Mouse (Mus musculus) MEL (cell line): Measurements from ENCODE around the gene Tmem100. TPM values are rescaled to one million over a fixed set of nuclear protein-coding genes. Genes with fewer than 3 reads are reported as not detected.

Experiments used
- DNase-seq: peaks from one replicate; pipeline ENCODE4 v3.0.0; 2011; ENCODE audit warnings: low read depth, low spot score
- H3K27ac ChIP-seq: 2 replicates; pipeline ENCODE4 v1.5.1; 2012; ENCODE audit warnings: low read depth, mild to moderate bottlenecking, control low read depth, low read length, moderate library complexity; ENCODE audit not compliant: control insufficient read depth
- H3K27me3 ChIP-seq, 2 experiments: fragments of 150-350 bp in 1 of 2; sonication (generic) in 1 of 2; 2 replicates each; pipeline ENCODE4 v1.6.1; 2012; ENCODE audit warnings: low read length in 2 of 2, mild to moderate bottlenecking in 2 of 2, improper control_type of control experiment in 1 of 2, moderate library complexity in 1 of 2; ENCODE audit not compliant: insufficient read depth in 2 of 2, control insufficient read depth in 1 of 2
- H3K36me3 ChIP-seq, 2 experiments: 2 replicates each; pipeline ENCODE4 v1.6.1; 2012 to 2014; ENCODE audit warnings: low read length in 2 of 2, improper control_type of control experiment in 1 of 2, inconsistent platforms in 1 of 2, mild to moderate bottlenecking in 1 of 2; ENCODE audit not compliant: insufficient read depth in 2 of 2, control insufficient read depth in 1 of 2
- H3K4me1 ChIP-seq, 2 experiments: fragments of 150-350 bp in 1 of 2; sonication (generic) in 1 of 2; 2 replicates each; pipeline ENCODE4 v1.6.1; 2012; ENCODE audit warnings: low read length in 2 of 2, improper control_type of control experiment in 1 of 2, mild to moderate bottlenecking in 1 of 2; ENCODE audit not compliant: insufficient read depth in 2 of 2, control insufficient read depth in 1 of 2
- H3K4me3 ChIP-seq, 2 experiments: fragments of 150-350 bp in 1 of 2; sonication (generic) in 1 of 2; 2 replicates each; pipeline ENCODE4 v1.5.1; 2012; ENCODE audit warnings: low read depth in 2 of 2, low read length in 2 of 2, mild to moderate bottlenecking in 2 of 2, moderate library complexity in 2 of 2, control low read depth in 1 of 2, improper control_type of control experiment in 1 of 2; ENCODE audit not compliant: control insufficient read depth in 1 of 2, insufficient read depth in 1 of 2
- H3K79me2 ChIP-seq: 2 replicates; pipeline ENCODE4 v1.6.1; 2012; ENCODE audit warnings: mild to moderate bottlenecking, low read length, moderate library complexity; ENCODE audit not compliant: control insufficient read depth, poor library complexity, insufficient read depth
- H3K9ac ChIP-seq: 2 replicates; pipeline ENCODE4 v1.6.1; 2012; ENCODE audit warnings: low read depth, mild to moderate bottlenecking, control low read depth, low read length, moderate library complexity; ENCODE audit not compliant: control insufficient read depth, poor library complexity, severe bottlenecking
- H3K9me3 ChIP-seq: fragments of 150-350 bp; sonication (generic); replicated peaks from 2 replicates; pipeline ENCODE4 v1.6.1; 2012; ENCODE audit warnings: mild to moderate bottlenecking, low read length, improper control_type of control experiment, moderate library complexity; ENCODE audit not compliant: insufficient read depth
- BHLHE40 ChIP-seq: IDR thresholded peaks from 2 replicates; pipeline ENCODE4 v1.6.1; 2012; ENCODE audit warnings: low read depth, mild to moderate bottlenecking, inconsistent platforms, low read length, improper control_type of control experiment, borderline replicate concordance
- EP300 ChIP-seq, 2 experiments: IDR thresholded peaks; 2 replicates each; pipeline ENCODE4 v1.6.1; 2011; ENCODE audit warnings: improper control_type of control experiment in 2 of 2, low read length in 2 of 2, low read depth in 1 of 2, mild to moderate bottlenecking in 1 of 2
- ETS1 ChIP-seq: IDR thresholded peaks from 2 replicates; pipeline ENCODE4 v1.6.1; 2012; ENCODE audit warnings: low read depth, mild to moderate bottlenecking, inconsistent platforms, low read length, improper control_type of control experiment, moderate library complexity
- GABPA ChIP-seq: IDR thresholded peaks from 2 replicates; pipeline ENCODE4 v1.6.1; 2012; ENCODE audit warnings: low read depth, mild to moderate bottlenecking, inconsistent platforms, low read length, improper control_type of control experiment, moderate library complexity
- HCFC1 ChIP-seq: IDR thresholded peaks from 2 replicates; pipeline ENCODE4 v1.6.1; 2012; ENCODE audit warnings: low read depth, mild to moderate bottlenecking, inconsistent platforms, low read length, improper control_type of control experiment, moderate library complexity
- KAT2A ChIP-seq: conservative IDR thresholded peaks from 2 replicates; pipeline ENCODE4 v1.6.1; 2012; ENCODE audit warnings: low read depth, low read length, improper control_type of control experiment, inconsistent platforms
- MAFK ChIP-seq: IDR thresholded peaks from 2 replicates; pipeline ENCODE4 v1.6.1; 2011; ENCODE audit warnings: low read depth, mild to moderate bottlenecking, low read length, improper control_type of control experiment, borderline replicate concordance
- MEF2A ChIP-seq: IDR thresholded peaks from 2 replicates; pipeline ENCODE4 v1.6.1; 2014; ENCODE audit warnings: low read depth, mild to moderate bottlenecking, inconsistent platforms, low read length, improper control_type of control experiment; ENCODE audit not compliant: poor library complexity, insufficient replicate concordance, severe bottlenecking; ENCODE audit errors: extremely low read depth
- POLR2AphosphoS2 ChIP-seq: IDR thresholded peaks from 2 replicates; pipeline ENCODE4 v1.6.1; 2011; ENCODE audit warnings: low read length, improper control_type of control experiment
- RAD21 ChIP-seq: IDR thresholded peaks from 2 replicates; pipeline ENCODE4 v1.6.1; 2011; ENCODE audit warnings: mild to moderate bottlenecking, low read depth, low read length, improper control_type of control experiment
- RCOR1 ChIP-seq: IDR thresholded peaks from 2 replicates; pipeline ENCODE4 v1.6.1; 2012; ENCODE audit warnings: low read depth, mild to moderate bottlenecking, inconsistent platforms, low read length, improper control_type of control experiment
- USF1 ChIP-seq: IDR thresholded peaks from 2 replicates; pipeline ENCODE4 v1.6.1; 2014; ENCODE audit warnings: low read depth, mild to moderate bottlenecking, inconsistent platforms, low read length, improper control_type of control experiment, moderate library complexity
- USF2 ChIP-seq, 2 experiments: IDR thresholded peaks; 2 replicates each; pipeline ENCODE4 v1.6.1; 2011 to 2012; ENCODE audit warnings: improper control_type of control experiment in 2 of 2, low read length in 2 of 2, borderline replicate concordance in 1 of 2, inconsistent platforms in 1 of 2, low read depth in 1 of 2, mild to moderate bottlenecking in 1 of 2; ENCODE audit not compliant: insufficient read depth in 1 of 2
- ZKSCAN1 ChIP-seq: IDR thresholded peaks from 2 replicates; pipeline ENCODE4 v1.6.1; 2012; ENCODE audit warnings: low read depth, mild to moderate bottlenecking, inconsistent platforms, low read length, improper control_type of control experiment, moderate library complexity
- polyA plus RNA-seq, 2 experiments: library from polyadenylated mRNA; stranded (reverse) in 1 of 2; unstranded in 1 of 2; fragments of >175 nt in 1 of 2; fragments of >200 nt in 1 of 2; gene quantifications; 2 replicates each; pipeline versions ENCODE4 v1.2.1 to v1.2.4; 2012; ENCODE audit warnings: low replicate concordance in 2 of 2, low read depth in 1 of 2; ENCODE audit not compliant: insufficient read length in 2 of 2, insufficient read depth in 1 of 2, missing spikeins in 1 of 2
- total RNA-seq: library from RNA; depleted of rRNA; stranded (reverse); fragments of 300-350 nt; gene quantifications from 2 replicates; pipeline ENCODE4 v1.2.3, GENCODE M21; 2012

The Tmem100 gene
- total and polyA plus RNA-seq, 3 experiments: not detected

DNA sequence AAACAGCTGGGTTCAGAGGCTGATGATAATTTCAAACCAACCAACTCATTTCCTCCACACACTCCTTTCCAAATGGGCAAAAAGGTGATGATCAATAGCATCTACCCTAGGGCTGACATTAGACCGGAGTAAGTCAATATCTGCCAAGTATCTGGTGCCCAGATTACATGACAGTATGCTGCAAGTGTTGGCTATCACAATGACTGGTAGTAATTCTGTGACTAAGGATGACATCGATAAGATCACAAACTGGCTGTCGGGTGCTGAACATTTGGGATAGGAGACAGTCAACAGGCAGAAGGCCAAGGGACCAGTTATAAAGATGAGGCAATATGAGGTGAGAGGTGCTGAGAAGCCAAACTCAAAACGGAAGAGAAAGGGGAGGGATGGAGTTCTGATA lies 29.5 kb upstream of the Tmem100 start:
- Histone ChIP-seq H3K79me2 (peaks cover 4% of the 10 kb centered on the region), H3K4me3 (no peak overlapping the region), H3K9ac (no peak overlapping the region), H3K27me3 (peaks cover 4 to 11% of the 10 kb centered on the region in 2 experiments; a peak in 3 of 4 replicates), H3K9me3 (no peaks in the 10 kb centered on the region), H3K27ac (no peak overlapping the region), H3K36me3 (peaks cover 0 to 13% of the 10 kb centered on the region in 2 experiments; a peak in 2 of 4 replicates), H3K4me1 (peaks cover 5 to 18% of the 10 kb centered on the region in 2 experiments)
- TF ChIP-seq USF1: no peak
- TF ChIP-seq POLR2AphosphoS2: no peak
- no peak for TF ChIP-seq MEF2A
- TF ChIP-seq HCFC1: no peak
- no peak for TF ChIP-seq RCOR1
- no peak for TF ChIP-seq ZKSCAN1
- TF ChIP-seq GABPA: no peak
- TF ChIP-seq RAD21: no peak
- TF ChIP-seq BHLHE40: no peak
- no peak for TF ChIP-seq USF2 (IDR thresholded peaks at IDR 0.05; ENCODE audit: borderline replicate concordance in 1 of 2, insufficient read depth in 1 of 2, low read depth in 1 of 2, low read length in 2 of 2)
- no peak for TF ChIP-seq KAT2A
- no peak for TF ChIP-seq ETS1
- no peak for DNase-seq

DNA sequence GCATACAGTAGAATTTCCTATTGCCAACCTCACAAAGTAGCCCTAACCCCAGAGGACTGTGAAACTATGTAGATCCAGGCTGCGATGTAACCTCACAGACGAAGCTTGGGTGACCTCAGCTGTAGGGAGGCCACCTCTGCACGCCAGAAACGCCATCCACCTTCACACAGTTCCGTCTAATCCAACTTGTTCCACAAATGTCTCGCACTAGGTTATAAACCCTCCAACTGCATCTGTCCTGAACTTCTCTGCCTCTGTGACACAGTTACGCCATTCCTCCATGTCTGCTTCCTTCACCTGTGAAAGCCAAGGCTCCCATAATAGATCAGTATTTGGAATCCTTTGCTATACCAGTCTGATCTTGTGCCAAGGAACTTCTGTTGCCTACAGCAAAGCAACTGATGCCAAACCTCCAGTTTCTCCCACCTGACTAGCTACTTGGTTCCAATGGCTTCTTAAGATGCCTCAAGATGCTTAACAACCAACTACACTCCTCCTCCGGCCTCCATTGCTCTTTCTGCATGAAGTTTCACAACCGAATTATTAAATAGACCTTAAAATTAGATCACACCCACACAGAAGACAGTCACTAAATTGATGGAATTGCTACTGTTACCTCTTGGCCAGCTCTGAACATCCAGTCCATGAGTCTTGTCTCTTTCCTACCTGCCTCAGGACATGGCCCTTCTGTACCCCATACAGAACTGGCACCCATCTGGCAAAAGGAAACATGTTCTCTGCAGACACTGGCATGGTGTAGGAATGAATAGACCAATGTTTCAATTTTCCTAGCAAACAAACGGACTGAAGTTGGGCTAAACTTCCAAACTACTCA lies 28.5 kb upstream of the Tmem100 start:
- H3K9ac ChIP-seq: peak overlapping the region; percentile 30

More for the DNA sequence above, 28.5 kb upstream of the Tmem100 start:
- peak overlapping the region; percentile 80 to 97 for H3K4me3 ChIP-seq
- no peak overlapping the region for H3K27ac ChIP-seq
- peak in 1 of 2 experiments; percentile 26; a peak in 1 of 4 replicates for TF ChIP-seq EP300 (IDR thresholded peaks at IDR 0.05; ENCODE audit: low read depth in 1 of 2, low read length in 2 of 2)
- no peak for TF ChIP-seq MAFK
- peaks cover 0 to 13% of the 10 kb centered on the region in 2 experiments; a peak in 2 of 4 replicates for H3K36me3 ChIP-seq
- no peaks in the 10 kb centered on the region for H3K9me3 ChIP-seq
- H3K79me2 ChIP-seq: peaks cover 4% of the 10 kb centered on the region
- H3K4me1 ChIP-seq: peaks cover 5 to 18% of the 10 kb centered on the region in 2 experiments
- DNase-seq: peak; percentile 36
- H3K27me3 ChIP-seq: peaks cover 4 to 15% of the 10 kb centered on the region in 2 experiments; a peak in 3 of 4 replicates
